Mouse (Mus musculus): ENCODE results near the gene Mapk10.
"Not testable (repeated sequence)": the region's sequence is repeated elsewhere in the genome, so short reads cannot be mapped to it uniquely, and the experiment has no call there.

Gene Mapk10

GRCm38 (mm10) chr5:102964396-102964795 lies 246.7 kb downstream of the Mapk10 start:
- DNase-seq (ENCODE audit: low read depth, low spot score): no peak

GRCm38 (mm10) chr5:102953414-102953813 lies 257.7 kb downstream of the Mapk10 start:
- DNase-seq (ENCODE audit: low read depth, low spot score): peak; percentile 64

GRCm38 (mm10) chr5:102952918-102953317 lies 258.2 kb downstream of the Mapk10 start:
- no peak for DNase-seq (ENCODE audit: low read depth, low spot score)

- no peak for DNase-seq (ENCODE audit: low read depth, low spot score)
Measured at GRCm38 (mm10) chr5:102947061-102947711, 263.9 kb downstream of the Mapk10 start.

GRCm38 (mm10) chr5:102946625-102947024 lies 264.5 kb downstream of the Mapk10 start:
- no peak for DNase-seq (ENCODE audit: low read depth, low spot score)

GRCm38 (mm10) chr5:102943864-102944630 lies 267.1 kb downstream of the Mapk10 start:
- not testable (repeated sequence) for DNase-seq (ENCODE audit: low read depth, low spot score)

- no peak for DNase-seq (ENCODE audit: low read depth, low spot score)
Measured at GRCm38 (mm10) chr5:102930161-102930560, 281.0 kb downstream of the Mapk10 start.

GRCm38 (mm10) chr5:102926786-102927185 lies 284.3 kb downstream of the Mapk10 start:
- no peak for DNase-seq (ENCODE audit: low read depth, low spot score)

GRCm38 (mm10) chr5:102920199-102920598 lies 290.9 kb downstream of the Mapk10 start:
- no peak for DNase-seq (ENCODE audit: low read depth, low spot score)

- no peak for DNase-seq (ENCODE audit: low read depth, low spot score)
Measured at GRCm38 (mm10) chr5:102905441-102906211, 305.5 kb downstream of the Mapk10 start.

GRCm38 (mm10) chr5:102904066-102904465 lies 307.1 kb downstream of the Mapk10 start:
- DNase-seq (ENCODE audit: low read depth, low spot score): no peak

GRCm38 (mm10) chr5:102903487-102903886 lies 307.6 kb downstream of the Mapk10 start:
- DNase-seq (ENCODE audit: low read depth, low spot score): no peak

GRCm38 (mm10) chr5:102901176-102901575 lies 310.0 kb downstream of the Mapk10 start:
- DNase-seq (ENCODE audit: low read depth, low spot score): no peak

- no peak for DNase-seq (ENCODE audit: low read depth, low spot score)
Measured at GRCm38 (mm10) chr5:102899680-102900215, 311.4 kb downstream of the Mapk10 start.

GRCm38 (mm10) chr5:102898301-102898700 lies 312.8 kb downstream of the Mapk10 start:
- no peak for DNase-seq (ENCODE audit: low read depth, low spot score)

GRCm38 (mm10) chr5:102892226-102892625 lies 318.9 kb downstream of the Mapk10 start:
- no peak for DNase-seq (ENCODE audit: low read depth, low spot score)

- no peak for DNase-seq (ENCODE audit: low read depth, low spot score)
Measured at GRCm38 (mm10) chr5:102889163-102889488, 322.0 kb downstream of the Mapk10 start.

- no peak for DNase-seq (ENCODE audit: low read depth, low spot score)
Measured at GRCm38 (mm10) chr5:102888482-102889162, 322.5 kb downstream of the Mapk10 start.

- no peak for DNase-seq (ENCODE audit: low read depth, low spot score)
Measured at GRCm38 (mm10) chr5:102875628-102876027, 335.5 kb downstream of the Mapk10 start.

- peak; percentile 52 for DNase-seq (ENCODE audit: low read depth, low spot score)
Measured at GRCm38 (mm10) chr5:102874605-102875298, 336.4 kb downstream of the Mapk10 start.

GRCm38 (mm10) chr5:102872996-102873395 lies 338.1 kb downstream of the Mapk10 start:
- DNase-seq (ENCODE audit: low read depth, low spot score): not testable (repeated sequence)

Data from brain, embryonic 18.5 days (tissue).